Mouse (Mus musculus) fat pad, adult 2 months (tissue): ENCODE data around the gene Junb.

ENCODE experiments used
- DNase-seq: peaks from one replicate; pipeline ENCODE4 v3.0.0-alpha.2; 2011; ENCODE audit warnings: low read depth, low spot score; ENCODE audit errors: extremely low read depth

Junb gene

DNA sequence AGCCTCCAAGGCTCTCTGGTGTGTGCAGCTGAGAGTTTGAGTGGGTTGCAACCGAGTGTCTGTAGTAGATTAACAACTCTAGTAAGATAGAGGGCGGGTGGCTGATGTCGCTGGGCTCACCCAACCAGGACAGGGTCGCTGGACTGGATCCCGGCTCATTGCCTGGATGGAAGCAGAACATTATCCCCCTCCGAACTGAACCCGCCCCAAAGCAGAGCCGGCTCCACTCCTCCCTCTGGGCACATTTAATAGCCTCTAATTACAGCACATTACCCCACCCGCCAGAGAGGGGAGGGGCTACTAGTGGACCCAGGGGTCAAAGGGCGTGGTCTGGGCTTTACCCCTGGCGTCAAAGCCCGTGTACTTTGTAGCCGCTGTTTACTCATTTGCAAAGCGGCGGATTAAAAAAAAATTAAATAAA lies 10.8 kb upstream of the Junb start:
- no peak for DNase-seq

DNA sequence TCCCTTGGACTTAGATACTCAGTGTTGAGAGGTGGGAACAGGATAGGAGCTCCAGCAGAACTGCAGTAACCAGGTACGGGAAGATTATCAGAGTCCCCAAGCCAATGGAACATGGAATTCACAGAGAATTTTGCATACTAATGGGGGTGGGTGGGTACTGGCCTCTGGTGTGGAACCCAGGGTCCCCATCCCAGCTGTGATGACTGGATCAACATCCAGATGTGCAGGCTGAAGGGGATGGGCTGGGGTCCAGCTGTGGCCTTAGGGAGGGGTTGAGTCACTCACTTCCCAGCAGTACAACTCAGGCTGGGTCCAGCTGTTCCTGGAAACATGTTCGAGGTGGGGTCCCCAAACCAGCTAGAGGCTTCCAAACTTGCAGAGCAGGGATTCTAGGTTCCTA lies 9.4 kb upstream of the Junb start:
- DNase-seq: no peak

GRCm38 (mm10) chr8:84987388-84987787 lies 8.9 kb upstream of the Junb start:
- DNase-seq: no peak

- DNase-seq: no peak
Observed at GRCm38 (mm10) chr8:84986379-84986945, 7.9 kb upstream of the Junb start.

DNA sequence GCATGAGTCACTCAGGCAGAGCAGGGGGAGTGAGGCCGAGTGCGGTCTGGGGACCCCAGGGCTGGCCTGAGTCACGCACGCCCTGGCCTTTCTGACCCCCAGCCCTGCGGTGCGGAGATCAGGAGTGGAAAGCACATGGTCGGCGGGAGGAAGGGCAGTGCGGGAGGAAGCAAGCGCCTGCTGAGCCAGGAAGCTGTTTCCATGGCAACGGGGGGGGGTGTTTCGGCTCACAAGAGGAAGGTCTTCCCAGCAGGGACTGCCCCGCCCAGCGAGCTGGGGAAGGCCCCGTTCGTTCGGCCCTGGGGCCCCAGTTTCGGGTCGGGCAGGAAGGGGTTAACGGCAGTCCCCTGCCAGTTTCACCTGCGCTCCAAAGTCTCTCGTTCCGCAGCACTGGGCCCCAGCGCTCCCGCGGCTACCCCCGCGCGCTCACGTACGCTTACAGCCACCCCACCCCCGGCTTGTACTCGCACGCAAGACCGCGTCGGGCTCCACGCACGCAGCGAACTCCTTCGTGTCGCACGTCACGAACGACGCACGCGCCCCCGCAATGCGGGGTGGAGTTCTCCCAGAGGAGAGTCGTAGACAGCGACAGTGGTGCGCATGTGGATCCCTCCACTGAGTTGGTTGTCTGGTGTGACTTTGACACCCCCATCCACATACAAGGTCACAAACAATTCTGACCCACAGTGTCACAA lies 7.3 kb upstream of the Junb start:
- no peak for DNase-seq

DNA sequence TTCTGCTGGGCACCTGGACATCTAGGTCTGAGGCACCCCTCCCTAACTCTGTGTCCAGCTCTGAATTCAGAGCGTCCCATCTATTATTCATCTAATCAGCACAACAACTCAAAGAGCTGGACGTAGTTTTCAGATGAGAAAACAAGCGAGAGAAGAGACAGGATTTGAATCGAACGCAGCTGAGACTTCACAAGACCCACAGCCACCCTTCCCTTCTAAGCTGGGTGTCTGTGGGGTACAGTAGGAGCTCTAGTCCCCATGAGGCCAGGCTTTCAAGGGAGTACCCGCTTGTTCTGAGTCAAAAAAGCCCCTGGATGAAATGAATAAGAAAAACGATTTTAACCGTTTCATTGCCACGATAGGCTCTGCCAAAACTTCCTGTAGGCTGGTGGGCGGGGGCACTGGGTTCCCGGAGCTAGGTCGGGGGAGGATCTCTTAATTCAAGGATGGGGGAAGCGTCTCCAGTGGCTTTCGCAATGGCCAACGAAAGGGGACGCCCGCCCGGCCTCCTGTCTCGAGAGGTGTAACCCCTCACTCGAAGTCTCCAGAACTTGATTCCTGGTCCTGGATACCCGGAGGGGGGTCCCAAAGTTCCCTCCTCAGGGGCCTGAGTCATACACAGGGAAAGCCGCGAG lies 6.6 kb upstream of the Junb start:
- DNase-seq: no peak

DNA sequence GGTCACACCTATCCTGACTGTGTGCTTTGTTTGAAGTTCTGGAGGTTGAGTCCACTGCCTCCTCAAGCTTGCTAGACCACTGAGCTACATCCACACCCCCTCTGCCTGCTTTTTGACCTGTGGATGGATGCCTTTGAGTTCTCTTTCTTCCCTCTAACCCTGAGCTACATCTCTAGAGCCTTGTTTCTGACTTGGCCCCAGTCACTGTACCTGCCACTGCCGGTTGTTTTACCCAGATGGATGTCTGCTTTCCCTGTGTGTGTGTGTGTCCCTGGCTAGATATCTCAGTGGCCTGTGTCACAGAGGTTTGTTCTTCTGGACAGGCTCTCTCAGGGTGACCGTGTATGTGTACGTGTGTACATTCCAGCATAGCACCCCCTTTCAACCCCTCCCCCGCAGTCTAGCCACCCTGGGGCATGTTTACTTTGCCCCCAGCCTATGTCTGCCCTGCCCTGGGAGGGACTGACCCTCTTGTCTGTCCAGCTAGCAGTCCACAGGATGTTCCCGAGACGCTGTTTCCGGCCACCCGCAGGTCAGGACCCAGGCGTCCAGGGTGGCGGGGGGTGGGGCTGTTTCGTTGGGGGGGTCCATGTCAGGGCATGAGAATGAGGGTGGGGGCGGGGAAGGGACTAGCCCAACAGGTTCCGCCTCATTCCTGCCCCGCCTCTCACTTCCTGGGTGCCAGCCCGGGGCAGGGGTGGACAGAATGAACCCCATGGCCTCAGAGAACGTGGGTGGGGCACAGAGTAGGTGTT lies 6.0 kb upstream of the Junb start:
- no peak for DNase-seq

DNA sequence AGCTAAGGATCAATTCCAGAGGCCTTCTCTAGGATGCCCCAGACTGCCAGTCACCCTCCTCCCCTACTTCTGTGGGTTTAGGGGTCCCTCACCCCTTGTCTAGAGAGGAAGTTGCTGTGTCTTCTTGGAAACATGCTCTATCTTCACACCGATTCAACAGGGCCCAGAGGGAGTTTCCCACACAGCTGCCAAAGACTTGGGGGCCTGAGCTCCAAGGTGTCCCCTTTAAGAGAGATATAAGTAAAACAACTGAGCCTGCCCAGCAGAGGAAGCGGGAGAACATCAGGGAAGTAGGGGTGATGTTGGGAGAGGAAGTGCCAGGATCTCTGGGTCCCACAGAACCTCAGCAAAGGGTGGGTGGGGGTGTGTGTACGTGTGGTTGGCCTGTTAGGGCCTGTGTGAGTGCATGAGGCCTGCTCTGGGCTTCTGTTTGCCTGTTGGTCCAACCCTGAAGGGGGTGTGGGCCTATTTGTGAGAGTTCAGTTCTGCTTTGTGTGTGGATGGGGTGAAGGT lies 4.0 kb upstream of the Junb start:
- DNase-seq: no peak

GRCm38 (mm10) chr8:84981644-84982498 lies 3.4 kb upstream of the Junb start:
- DNase-seq: no peak

- no peak for DNase-seq
Observed at GRCm38 (mm10) chr8:84980622-84981358, 2.3 kb upstream of the Junb start.

GRCm38 (mm10) chr8:84979599-84980421 lies 1.3 kb upstream of the Junb start:
- DNase-seq: no peak

DNA sequence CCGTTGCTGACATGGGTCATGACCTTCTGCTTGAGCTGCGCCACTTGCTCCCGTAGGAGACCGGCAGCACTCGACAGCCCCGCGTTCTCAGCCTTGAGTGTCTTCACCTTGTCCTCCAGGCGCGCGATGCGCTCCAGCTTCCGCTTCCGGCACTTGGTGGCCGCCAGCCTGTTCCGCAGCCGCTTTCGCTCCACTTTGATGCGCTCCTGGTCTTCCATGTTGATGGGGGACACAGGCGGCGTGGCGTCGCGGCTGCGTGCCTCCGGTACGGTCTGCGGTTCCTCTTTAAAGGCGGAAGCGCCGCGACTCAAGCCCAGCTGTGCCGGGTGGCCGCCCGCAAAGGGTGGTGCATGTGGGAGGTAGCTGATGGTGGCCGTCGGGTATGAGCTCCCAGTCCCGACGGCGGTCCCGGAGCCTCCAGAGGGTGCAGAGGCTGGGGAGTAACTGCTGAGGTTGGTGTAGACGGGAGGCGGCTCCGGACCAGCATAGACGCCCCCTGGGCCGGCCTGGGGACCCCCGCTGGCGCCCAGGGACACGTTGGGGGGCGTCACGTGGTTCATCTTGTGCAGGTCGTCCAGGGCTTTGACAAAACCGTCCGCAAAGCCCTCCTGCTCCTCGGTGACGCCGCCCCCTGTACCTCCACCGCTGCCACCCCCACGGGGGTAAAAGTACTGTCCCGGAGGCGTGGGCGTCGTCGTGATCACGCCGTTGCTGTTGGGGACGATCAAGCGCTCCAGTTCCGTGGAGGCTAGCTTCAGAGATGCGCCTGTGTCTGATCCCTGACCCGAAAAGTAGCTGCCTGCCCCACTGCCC lies 877 bp downstream of the Junb start:
- DNase-seq: no peak

DNA sequence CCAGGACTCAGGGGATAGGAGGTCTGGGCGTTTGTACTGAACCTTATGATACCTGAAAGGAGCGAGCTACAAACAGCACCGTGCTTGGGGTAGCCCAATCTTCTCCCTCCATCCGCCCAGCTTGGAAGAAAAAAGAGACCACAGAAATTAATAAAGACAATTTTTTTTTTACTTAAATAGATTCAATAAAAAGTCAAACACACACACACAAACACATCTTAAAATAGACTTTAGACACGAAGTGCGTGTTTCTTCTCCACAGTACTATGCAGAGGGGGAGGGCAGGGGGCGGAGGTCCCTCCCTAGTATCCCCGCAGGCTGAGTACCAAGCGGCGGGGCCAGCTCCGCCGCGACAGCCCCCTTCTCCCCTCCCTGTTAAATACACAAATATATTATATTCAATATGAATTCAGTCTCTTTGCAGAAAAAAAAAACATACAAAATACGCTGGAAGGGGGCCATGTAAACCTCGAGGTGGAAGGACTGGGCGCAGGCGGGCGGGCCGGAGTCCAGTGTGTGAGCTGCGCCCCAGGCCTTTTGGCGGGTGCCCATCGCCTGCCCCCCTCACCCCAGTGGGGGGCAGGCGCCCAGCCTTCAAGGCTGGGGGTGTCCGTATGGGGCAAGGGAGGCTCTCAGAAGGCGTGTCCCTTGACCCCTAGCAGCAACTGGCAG lies 1.6 kb downstream of the Junb start:
- DNase-seq: no peak

DNA sequence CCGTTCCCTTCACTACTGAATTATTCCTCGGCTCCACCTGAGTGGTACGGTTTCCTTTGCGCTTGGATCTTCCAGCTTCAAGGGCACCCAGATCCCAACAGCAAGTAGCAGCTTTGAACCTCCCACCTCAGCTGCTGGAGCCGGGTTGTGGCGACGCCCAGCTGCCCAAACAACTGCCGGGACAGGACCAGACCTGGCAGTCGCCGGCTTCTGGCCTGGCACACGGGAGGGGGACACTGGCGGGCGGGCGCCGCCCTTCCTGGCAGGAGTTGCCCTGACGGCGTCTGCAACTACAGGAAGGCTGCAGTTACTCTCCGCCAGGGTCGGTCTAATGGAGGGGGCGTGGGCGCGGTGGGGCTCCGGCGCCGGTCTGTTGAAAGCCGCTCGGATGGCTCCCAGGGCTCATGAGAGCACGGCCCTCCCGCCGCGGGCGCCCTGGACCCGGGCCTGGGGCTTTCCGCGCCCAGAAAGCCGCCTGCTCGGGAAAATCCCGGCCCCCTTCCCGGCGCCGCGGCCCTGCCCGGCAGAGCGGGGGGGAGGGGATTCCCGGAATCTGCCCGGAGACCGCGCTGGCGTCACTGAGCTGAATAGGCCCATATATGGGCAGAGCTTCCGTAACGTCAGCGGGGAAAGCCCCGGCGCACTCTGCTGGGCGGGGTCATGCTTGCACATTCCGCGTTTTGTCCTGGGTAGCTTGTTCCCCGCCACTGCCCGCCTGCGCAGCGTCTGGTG lies 2.3 kb downstream of the Junb start:
- no peak for DNase-seq

- no peak for DNase-seq
Observed at GRCm38 (mm10) chr8:84975434-84975833, 3.1 kb downstream of the Junb start.

DNA sequence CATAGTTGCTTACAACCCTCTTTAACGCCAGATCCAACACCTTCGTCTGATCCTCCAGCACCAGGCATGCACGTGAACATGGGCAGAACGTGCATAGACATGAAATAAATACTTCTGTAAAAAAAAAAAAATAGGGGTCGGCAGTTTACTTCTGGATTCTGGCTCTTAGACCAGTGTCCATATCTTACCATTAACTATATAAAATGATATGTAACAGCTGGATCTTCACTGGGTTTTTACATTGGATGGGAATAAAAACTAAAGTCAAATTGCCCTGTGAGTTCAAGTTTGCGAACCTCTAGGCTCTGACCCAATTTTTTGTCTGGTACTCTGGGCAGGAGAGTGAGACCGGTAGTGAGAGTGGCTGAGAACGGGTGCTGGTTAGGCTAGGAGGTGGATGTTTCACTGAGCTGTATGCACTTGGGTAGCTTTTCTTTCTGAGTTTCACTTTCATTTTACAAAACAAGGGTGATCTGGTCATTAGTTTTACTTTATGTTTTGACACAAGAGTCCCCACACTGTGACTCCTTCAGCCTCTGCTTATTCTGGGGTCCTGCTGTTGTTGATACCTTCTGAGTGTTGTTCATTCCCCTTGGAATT lies 3.9 kb downstream of the Junb start:
- no peak for DNase-seq
